Mouse (Mus musculus) kidney, postnatal 14 days (tissue): ENCODE results near the gene Sirt7.

Experiments used
- DNase-seq: peaks from one replicate; pipeline ENCODE4 v3.0.0; 2022; ENCODE audit warnings: mixed read lengths

The Sirt7 gene

GRCm38 (mm10) chr11:120625152-120625775 lies at the start of gene Sirt7:
Gene Sirt7 (minus strand): TSS chr11:120625240.
- DNase-seq: peak; percentile 5

- DNase-seq: no peak
Measured at GRCm38 (mm10) chr11:120673594-120674122, 48.6 kb upstream of the Sirt7 start.

GRCm38 (mm10) chr11:120672687-120673593 lies 47.9 kb upstream of the Sirt7 start, which contains the start of gene Aspscr1:
Gene Aspscr1 (plus strand): TSS chr11:120672973.
- DNase-seq: peak; percentile 98

GRCm38 (mm10) chr11:120666617-120667016 lies 41.6 kb upstream of the Sirt7 start:
- no peak for DNase-seq

GRCm38 (mm10) chr11:120665406-120665805 lies 40.4 kb upstream of the Sirt7 start:
- peak; percentile 55 for DNase-seq

- DNase-seq: no peak
Measured at GRCm38 (mm10) chr11:120663714-120664113, 38.7 kb upstream of the Sirt7 start.

- no peak for DNase-seq
Measured at GRCm38 (mm10) chr11:120662759-120663158, 37.7 kb upstream of the Sirt7 start.

GRCm38 (mm10) chr11:120661076-120661460 lies 36.0 kb upstream of the Sirt7 start, which contains the start of gene Notum:
Gene Notum (minus strand): TSS chr11:120661175.
- no peak for DNase-seq

GRCm38 (mm10) chr11:120660301-120661075 lies 35.4 kb upstream of the Sirt7 start:
- DNase-seq: peak; percentile 58

GRCm38 (mm10) chr11:120659509-120660300 lies 34.7 kb upstream of the Sirt7 start:
- DNase-seq: peak; percentile 21

GRCm38 (mm10) chr11:120658876-120659410 lies 33.9 kb upstream of the Sirt7 start:
- peak; percentile 87 for DNase-seq

GRCm38 (mm10) chr11:120657301-120657700 lies 32.3 kb upstream of the Sirt7 start:
- peak; percentile 60 for DNase-seq

GRCm38 (mm10) chr11:120654741-120655140 lies 29.7 kb upstream of the Sirt7 start:
- peak; percentile 33 for DNase-seq

GRCm38 (mm10) chr11:120651872-120652271 lies 26.8 kb upstream of the Sirt7 start:
- DNase-seq: no peak

- DNase-seq: no peak
Measured at GRCm38 (mm10) chr11:120648001-120648476, 23.0 kb upstream of the Sirt7 start, which contains the start of gene Myadml2. Gene Myadml2 (minus strand): TSS chr11:120648158.

- DNase-seq: no peak
Measured at GRCm38 (mm10) chr11:120647047-120647830, 22.2 kb upstream of the Sirt7 start.

GRCm38 (mm10) chr11:120643601-120643987 lies 18.6 kb upstream of the Sirt7 start, which contains the start of gene Pycr1:
Gene Pycr1 (minus strand): TSS chr11:120643769.
- peak; percentile 95 for DNase-seq

- DNase-seq: no peak
Measured at GRCm38 (mm10) chr11:120642939-120643600, 18.0 kb upstream of the Sirt7 start.

GRCm38 (mm10) chr11:120641869-120642268 lies 16.8 kb upstream of the Sirt7 start:
- DNase-seq: no peak

- peak; percentile 0 for DNase-seq
Measured at GRCm38 (mm10) chr11:120641255-120641654, 16.2 kb upstream of the Sirt7 start.
